Mouse (Mus musculus) neutrophil, adult 5-6 weeks (primary cell): Measurements from ENCODE around the gene Gm21972. TPM values are rescaled to one million over a fixed set of nuclear protein-coding genes. Genes with fewer than 3 reads are reported as not detected.

ENCODE experiments used
- ATAC-seq: fragments of 151-379, 151-347 bp; 2 replicates; pipeline ENCODE4 v1.8.0; 2017; ENCODE audit warnings: mild to moderate bottlenecking, moderate TSS enrichment; ENCODE audit not compliant: insufficient number of reproducible peaks, poor library complexity, low FRiP score, severe bottlenecking; ENCODE audit errors: extremely low read depth
- total RNA-seq: library from RNA; stranded (forward); fragments of 200-1000 nt; gene quantifications from 2 replicates; pipeline ENCODE4 v1.2.3, GENCODE M21; 2017

The Gm21972 gene
- total RNA-seq, 1 experiment from 2014 or later = not detected

DNA sequence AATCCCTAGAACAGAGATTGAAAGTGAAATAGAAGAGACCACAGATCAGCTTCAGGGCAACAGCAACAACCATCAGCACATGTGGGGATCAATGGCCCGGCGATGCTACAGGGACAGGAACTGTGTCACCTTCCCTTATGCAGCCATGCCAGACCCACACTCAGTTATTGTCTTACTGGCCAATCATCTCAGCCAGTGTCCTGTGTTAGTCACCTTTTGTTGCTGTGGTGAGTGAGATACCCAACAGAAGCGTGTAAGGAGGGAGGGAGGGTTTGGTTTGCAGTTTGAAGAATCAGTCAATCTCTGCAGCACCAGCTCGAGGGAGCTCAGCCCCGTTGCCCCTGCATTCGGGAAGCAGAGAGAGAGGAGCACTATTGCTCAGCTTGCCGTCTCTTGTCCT, 77.2 kb downstream of the Gm21972 start:
- no peak for ATAC-seq

- no peak for ATAC-seq
Observed at GRCm38 (mm10) chr1:86211498-86211897, 78.1 kb downstream of the Gm21972 start.

Other genes with a start within 250 kb of the Gm21972 start
- gene Itm2c, start 239.4 kb upstream of the Gm21972 start, total RNA-seq = 20.7 and 24.3 TPM in 2 replicates
- 0.23 TPM in 1 of 2 replicates, not detected in the other for gene 4933407L21Rik, start 205.2 kb upstream of the Gm21972 start, total RNA-seq
- gene Gpr55, start 172.6 kb upstream of the Gm21972 start, total RNA-seq = 0.81 and 1.4 TPM in 2 replicates
- not detected in 2 replicates for gene Spata3, start 116.8 kb upstream of the Gm21972 start, total RNA-seq
- gene 2810459M11Rik, start 87.8 kb upstream of the Gm21972 start, total RNA-seq = not detected in 2 replicates
- gene Psmd1, start 69.2 kb upstream of the Gm21972 start, total RNA-seq = 39.8 and 44.5 TPM in 2 replicates
- not detected in 2 replicates for gene Htr2b, start 21.7 kb upstream of the Gm21972 start, total RNA-seq
- 6.0 and 8.7 TPM in 2 replicates for gene Armc9, start 21.1 kb downstream of the Gm21972 start, total RNA-seq
- 1.8 and 3.4 TPM in 2 replicates for gene B3gnt7, start 169.2 kb downstream of the Gm21972 start, total RNA-seq
- 236 and 246 TPM in 2 replicates for gene Ncl, start 225.8 kb downstream of the Gm21972 start, total RNA-seq